Mouse (Mus musculus): ENCODE measurements around the gene Icam1. TPM values are rescaled to one million over a fixed set of nuclear protein-coding genes. Genes with fewer than 3 reads are reported as not detected.

Gene Icam1
- polyA plus RNA-seq, 1 experiment = 25.9 TPM

- TF ChIP-seq CTCF (conservative IDR thresholded peaks at IDR 0.05; ENCODE audit: insufficient read depth, insufficient read length, low read depth, low read length) = no peak
- no peak for TF ChIP-seq POLR2A (IDR thresholded peaks at IDR 0.05; ENCODE audit: low read depth, low read length)
- peaks cover 4% of the 10 kb centered on the region; the same call in 1 of the 2 replicates for H3K4me1 ChIP-seq (ENCODE audit: control insufficient read depth, insufficient read depth, low read length)
- peak; percentile 64 for DNase-seq
- H3K4me3 ChIP-seq (ENCODE audit: insufficient read depth, low read depth, low read length) = peak overlapping the region; percentile 59
- under 1% methylated on average over 36 of the region's 36 CpGs for WGBS
- H3K36me3 ChIP-seq (ENCODE audit: control insufficient read depth, insufficient read depth, low read length) = no peaks in the 10 kb centered on the region
- H3K27me3 ChIP-seq (replicated peaks; ENCODE audit: control insufficient read depth, insufficient read depth, low read length) = no peaks in the 10 kb centered on the region; the same call in 1 of the 2 replicates
- peak overlapping the region; percentile 25; the same call in 1 of the 2 replicates for H3K27ac ChIP-seq (ENCODE audit: insufficient read depth, low read depth, low read length)
Observed at GRCm38 (mm10) chr9:21031251-21031895, 15.6 kb downstream of the Icam1 start.

GRCm38 (mm10) chr9:21031896-21032351 lies 16.1 kb downstream of the Icam1 start, which contains the start of gene Icam5:
Gene Icam5 (plus strand): TSS chr9:21032073.
- no peak for TF ChIP-seq POLR2A (IDR thresholded peaks at IDR 0.05; ENCODE audit: low read depth, low read length)
- no peak for TF ChIP-seq CTCF (conservative IDR thresholded peaks at IDR 0.05; ENCODE audit: insufficient read depth, insufficient read length, low read depth, low read length)
- no peaks in the 10 kb centered on the region for H3K36me3 ChIP-seq (ENCODE audit: control insufficient read depth, insufficient read depth, low read length)
- WGBS = under 1% methylated on average over 35 of the region's 35 CpGs
- H3K27me3 ChIP-seq (replicated peaks; ENCODE audit: control insufficient read depth, insufficient read depth, low read length) = no peaks in the 10 kb centered on the region; the same call in 1 of the 2 replicates
- H3K27ac ChIP-seq (ENCODE audit: insufficient read depth, low read depth, low read length) = peak within 1 kb of the TSS; percentile 25; the same call in 1 of the 2 replicates
- H3K4me3 ChIP-seq (ENCODE audit: insufficient read depth, low read depth, low read length) = peak within 1 kb of the TSS; percentile 61
- no peak for DNase-seq
- peaks cover 4% of the 10 kb centered on the region; the same call in 1 of the 2 replicates for H3K4me1 ChIP-seq (ENCODE audit: control insufficient read depth, insufficient read depth, low read length)

- H3K4me1 ChIP-seq (ENCODE audit: control insufficient read depth, insufficient read depth, low read length) = peaks cover 4% of the 10 kb centered on the region; the same call in 1 of the 2 replicates
- 2% methylated on average over 7 of the region's 7 CpGs for WGBS
- no peaks in the 10 kb centered on the region for H3K36me3 ChIP-seq (ENCODE audit: control insufficient read depth, insufficient read depth, low read length)
- H3K4me3 ChIP-seq (ENCODE audit: insufficient read depth, low read depth, low read length) = no peak overlapping the region
- no peaks in the 10 kb centered on the region; the same call in 1 of the 2 replicates for H3K27me3 ChIP-seq (replicated peaks; ENCODE audit: control insufficient read depth, insufficient read depth, low read length)
- TF ChIP-seq POLR2A (IDR thresholded peaks at IDR 0.05; ENCODE audit: low read depth, low read length) = no peak
- TF ChIP-seq CTCF (conservative IDR thresholded peaks at IDR 0.05; ENCODE audit: insufficient read depth, insufficient read length, low read depth, low read length) = no peak
- no peak for DNase-seq
- H3K27ac ChIP-seq (ENCODE audit: insufficient read depth, low read depth, low read length) = no peak overlapping the region
Observed at GRCm38 (mm10) chr9:21032491-21032890, 16.7 kb downstream of the Icam1 start.

GRCm38 (mm10) chr9:21033136-21033535 lies 17.4 kb downstream of the Icam1 start:
- no peaks in the 10 kb centered on the region; the same call in 1 of the 2 replicates for H3K27me3 ChIP-seq (replicated peaks; ENCODE audit: control insufficient read depth, insufficient read depth, low read length)
- WGBS = under 1% methylated on average over 34 of the region's 34 CpGs
- peak; percentile 94 for DNase-seq

GRCm38 (mm10) chr9:21034481-21035085 lies 18.8 kb downstream of the Icam1 start:
- Histone ChIP-seq H3K36me3 (ENCODE audit: control insufficient read depth, insufficient read depth, low read length) (no peaks in the 10 kb centered on the region), H3K27ac (ENCODE audit: insufficient read depth, low read depth, low read length) (no peak overlapping the region), H3K4me3 (ENCODE audit: insufficient read depth, low read depth, low read length) (no peak overlapping the region), H3K4me1 (ENCODE audit: control insufficient read depth, insufficient read depth, low read length) (peaks cover 4% of the 10 kb centered on the region; the same call in 1 of the 2 replicates), H3K27me3 (replicated peaks; ENCODE audit: control insufficient read depth, insufficient read depth, low read length) (no peaks in the 10 kb centered on the region; the same call in 1 of the 2 replicates)
- DNase-seq = no peak
- whole genome bisulfite sequencing = 17% methylated on average over 17 of the region's 17 CpGs
- TF ChIP-seq CTCF (conservative IDR thresholded peaks at IDR 0.05; ENCODE audit: insufficient read depth, insufficient read length, low read depth, low read length) (no peak), POLR2A (IDR thresholded peaks at IDR 0.05; ENCODE audit: low read depth, low read length) (no peak)

More at GRCm38 (mm10) chr9:21033136-21033535, 17.4 kb downstream of the Icam1 start:
- H3K4me1 ChIP-seq (ENCODE audit: control insufficient read depth, insufficient read depth, low read length) = peaks cover 4% of the 10 kb centered on the region; the same call in 1 of the 2 replicates
- no peaks in the 10 kb centered on the region for H3K36me3 ChIP-seq (ENCODE audit: control insufficient read depth, insufficient read depth, low read length)
- TF ChIP-seq CTCF (conservative IDR thresholded peaks at IDR 0.05; ENCODE audit: insufficient read depth, insufficient read length, low read depth, low read length) (no peak), POLR2A (IDR thresholded peaks at IDR 0.05; ENCODE audit: low read depth, low read length) (no peak)
- no peak overlapping the region for H3K27ac ChIP-seq (ENCODE audit: insufficient read depth, low read depth, low read length)
- H3K4me3 ChIP-seq (ENCODE audit: insufficient read depth, low read depth, low read length) = peak overlapping the region; percentile 61

GRCm38 (mm10) chr9:21035586-21035985 lies 19.8 kb downstream of the Icam1 start:
- Histone ChIP-seq H3K36me3 (ENCODE audit: control insufficient read depth, insufficient read depth, low read length) (no peaks in the 10 kb centered on the region), H3K27me3 (replicated peaks; ENCODE audit: control insufficient read depth, insufficient read depth, low read length) (no peaks in the 10 kb centered on the region; the same call in 1 of the 2 replicates), H3K4me3 (ENCODE audit: insufficient read depth, low read depth, low read length) (no peak overlapping the region), H3K4me1 (ENCODE audit: control insufficient read depth, insufficient read depth, low read length) (no peaks in the 10 kb centered on the region; the same call in 1 of the 2 replicates), H3K27ac (ENCODE audit: insufficient read depth, low read depth, low read length) (no peak overlapping the region)
- TF ChIP-seq POLR2A (IDR thresholded peaks at IDR 0.05; ENCODE audit: low read depth, low read length) = no peak
- no peak for TF ChIP-seq CTCF (conservative IDR thresholded peaks at IDR 0.05; ENCODE audit: insufficient read depth, insufficient read length, low read depth, low read length)
- 44% methylated on average over 9 of the region's 9 CpGs for WGBS
- no peak for DNase-seq

DNA sequence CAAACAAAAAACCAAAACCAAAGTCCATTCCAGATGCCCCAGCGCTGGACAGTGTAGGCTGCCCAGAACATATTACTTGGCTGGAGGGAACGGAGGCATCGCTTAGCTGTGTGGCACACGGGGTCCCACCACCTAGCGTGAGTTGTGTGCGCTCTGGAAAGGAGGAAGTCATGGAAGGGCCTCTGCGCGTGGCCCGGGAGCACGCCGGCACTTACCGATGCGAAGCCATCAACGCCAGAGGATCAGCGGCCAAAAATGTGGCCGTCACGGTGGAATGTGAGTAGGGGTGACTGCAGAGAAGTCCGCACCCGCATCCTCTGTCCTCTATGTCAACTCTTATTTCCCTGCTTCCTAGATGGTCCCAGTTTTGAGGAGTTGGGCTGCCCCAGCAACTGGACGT lies 20.4 kb downstream of the Icam1 start:
- WGBS = 25% methylated on average over 20 of the region's 20 CpGs
- Histone ChIP-seq H3K4me1 (ENCODE audit: control insufficient read depth, insufficient read depth, low read length) (no peaks in the 10 kb centered on the region; the same call in 1 of the 2 replicates), H3K27me3 (replicated peaks; ENCODE audit: control insufficient read depth, insufficient read depth, low read length) (no peaks in the 10 kb centered on the region; the same call in 1 of the 2 replicates), H3K27ac (ENCODE audit: insufficient read depth, low read depth, low read length) (no peak overlapping the region), H3K36me3 (ENCODE audit: control insufficient read depth, insufficient read depth, low read length) (no peaks in the 10 kb centered on the region), H3K4me3 (ENCODE audit: insufficient read depth, low read depth, low read length) (no peak overlapping the region)
- no peak for DNase-seq
- TF ChIP-seq POLR2A (IDR thresholded peaks at IDR 0.05; ENCODE audit: low read depth, low read length) (no peak), CTCF (conservative IDR thresholded peaks at IDR 0.05; ENCODE audit: insufficient read depth, insufficient read length, low read depth, low read length) (no peak)

All from kidney, adult 2 months (tissue).